ENCODE assay signal across 9 mouse cellular contexts in the genomic region with DNA sequence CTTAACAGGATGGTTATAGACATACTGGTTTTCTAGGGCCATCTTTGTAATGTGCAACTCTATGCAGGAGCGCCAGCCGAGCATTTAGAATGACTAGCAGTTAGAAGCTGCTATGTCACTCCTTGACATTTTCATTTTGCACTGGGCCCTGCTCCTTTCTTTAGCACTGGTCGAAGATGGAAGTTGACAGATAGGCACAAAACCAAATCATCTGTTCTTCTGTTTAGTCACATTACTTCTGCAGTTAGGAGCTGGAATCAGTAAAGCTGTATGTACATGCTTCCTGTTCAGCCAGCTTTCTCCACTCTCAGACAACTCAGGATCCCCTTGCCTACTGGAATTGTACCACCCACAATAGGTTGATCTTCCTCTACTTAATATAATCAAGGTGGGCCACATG. TPM values are rescaled to one million over a fixed set of nuclear protein-coding genes. Genes with fewer than 3 reads are reported as not detected.
DNase-seq lines count a peak whose midpoint lies in the region; ATAC-seq and TF ChIP-seq lines count a peak whose summit lies in the region.
"Had no signal": no experiment of that assay in that cellular context is flagged by ENCODE, and none has a peak within 500 bp of the region (broad histone marks: within the 10 kb centered on the region; RNA-seq: fewer than 3 reads in every experiment).

No protein-coding gene starts in this region.

- intact Hi-C loops in left cerebral cortex, postnatal 10 days (cut with DNase I) = no loop called here

- peak overlapping the region; percentile 48 for H3K4me2 ChIP-seq in intestine, embryonic 14.5 days (ENCODE audit: low read length)
- H3K4me2 ChIP-seq in intestine, embryonic 16.5 days (ENCODE audit: low read depth, low read length) = no peak overlapping the region
- H3K4me2 ChIP-seq in hindbrain, embryonic 16.5 days (ENCODE audit: low read length) = peak overlapping the region; percentile 66
- H3K4me2 ChIP-seq in midbrain, postnatal 0 days (ENCODE audit: low read depth, low read length, poor library complexity, severe bottlenecking) = peak overlapping the region; percentile 61

- H3K9ac ChIP-seq in intestine, embryonic 14.5 days (ENCODE audit: low read length) = no peak overlapping the region
- H3K9ac ChIP-seq in intestine, embryonic 16.5 days (ENCODE audit: low read depth, low read length) = no peak overlapping the region
- H3K9ac ChIP-seq in hindbrain, embryonic 16.5 days (ENCODE audit: low read depth, low read length) = no peak overlapping the region
- no peak overlapping the region for H3K9ac ChIP-seq in midbrain, postnatal 0 days (replicated peaks; ENCODE audit: low read length, poor library complexity, severe bottlenecking)

- peak overlapping the region; percentile 50 for H3K4me3 ChIP-seq in intestine, embryonic 14.5 days (ENCODE audit: low read depth, low read length)
- H3K4me3 ChIP-seq in intestine, embryonic 16.5 days (ENCODE audit: low read length) = no peak overlapping the region
- H3K4me3 ChIP-seq in cortical plate, adult 2 months (ENCODE audit: insufficient read depth, low read length) = peak overlapping the region; percentile 54; the same call in 1 of the 2 replicates
- no peak overlapping the region for H3K4me3 ChIP-seq in hindbrain, embryonic 16.5 days (ENCODE audit: low read length)
- H3K4me3 ChIP-seq in midbrain, postnatal 0 days (ENCODE audit: low read depth, low read length) = no peak overlapping the region
- H3K4me3 ChIP-seq in kidney, adult 2 months (ENCODE audit: insufficient read depth, low read depth, low read length) = no peak overlapping the region

- no peak for ATAC-seq in intestine, embryonic 14.5 days (replicated peaks; ENCODE audit: low FRiP score, low TSS enrichment, low read depth)
- no peak for ATAC-seq in intestine, embryonic 16.5 days
- ATAC-seq in hindbrain, embryonic 16.5 days = no peak
- no peak for ATAC-seq in midbrain, postnatal 0 days (ENCODE audit: low FRiP score)

- WGBS in intestine, embryonic 14.5 days = 95% methylated on average over 3 of the region's 3 CpGs
- WGBS in intestine, embryonic 16.5 days = 91% methylated on average over 3 of the region's 3 CpGs
- 84% methylated on average over 3 of the region's 3 CpGs for WGBS in hindbrain, embryonic 16.5 days
- 86% methylated on average over 3 of the region's 3 CpGs for WGBS in midbrain, postnatal 0 days
- 95% methylated on average over 3 of the region's 3 CpGs for WGBS in kidney, adult 2 months

- TF ChIP-seq CTCF in cortical plate, adult 2 months (IDR thresholded peaks at IDR 0.05; ENCODE audit: extremely low read depth, insufficient read depth, low read length) = no peak
- no peak for TF ChIP-seq CTCF in midbrain, postnatal 0 days (IDR thresholded peaks at IDR 0.05)
- TF ChIP-seq CTCF in kidney, adult 2 months (conservative IDR thresholded peaks at IDR 0.05; ENCODE audit: insufficient read depth, insufficient read length, low read depth, low read length) = no peak

- peaks cover 25% of the 10 kb centered on the region for H3K36me3 ChIP-seq in intestine, embryonic 14.5 days (ENCODE audit: control insufficient read depth, insufficient read depth, low read length)
- H3K36me3 ChIP-seq in intestine, embryonic 16.5 days (ENCODE audit: control insufficient read depth, insufficient read depth, low read length) = no peaks in the 10 kb centered on the region
- H3K36me3 ChIP-seq in hindbrain, embryonic 16.5 days (ENCODE audit: control insufficient read depth, insufficient read depth, low read length) = peaks cover 9% of the 10 kb centered on the region
- H3K36me3 ChIP-seq in midbrain, postnatal 0 days (ENCODE audit: insufficient read depth, low read length) = 0 out of 2 replicates have a peak, but pooled peaks cover 6% of the 10 kb centered on the region
- peaks cover 1% of the 10 kb centered on the region; the same call in 1 of the 2 replicates for H3K36me3 ChIP-seq in kidney, adult 2 months (ENCODE audit: control insufficient read depth, insufficient read depth, low read length)

- no peak overlapping the region for H3K27ac ChIP-seq in intestine, embryonic 14.5 days (ENCODE audit: low read depth)
- no peak overlapping the region for H3K27ac ChIP-seq in intestine, embryonic 16.5 days (ENCODE audit: low read length)
- H3K27ac ChIP-seq in cortical plate, adult 2 months (ENCODE audit: insufficient read depth, low read length) = no peak overlapping the region
- no peak overlapping the region for H3K27ac ChIP-seq in hindbrain, embryonic 16.5 days (ENCODE audit: low read depth, low read length)
- H3K27ac ChIP-seq in midbrain, postnatal 0 days (ENCODE audit: low read depth, low read length) = no peak overlapping the region
- no peak overlapping the region for H3K27ac ChIP-seq in kidney, adult 2 months (ENCODE audit: insufficient read depth, low read depth, low read length)

- peaks cover 8% of the 10 kb centered on the region for H3K4me1 ChIP-seq in intestine, embryonic 14.5 days (replicated peaks; ENCODE audit: control insufficient read depth, insufficient read depth, low read length)
- H3K4me1 ChIP-seq in intestine, embryonic 16.5 days (ENCODE audit: control insufficient read depth, insufficient read depth, low read length) = peaks cover 6% of the 10 kb centered on the region; the same call in 1 of the 2 replicates
- H3K4me1 ChIP-seq in cortical plate, adult 2 months (ENCODE audit: control insufficient read depth, insufficient read depth, low read length) = no peaks in the 10 kb centered on the region; the same call in 1 of the 2 replicates
- peaks cover 9% of the 10 kb centered on the region for H3K4me1 ChIP-seq in hindbrain, embryonic 16.5 days (ENCODE audit: control insufficient read depth, insufficient read depth, low read depth, low read length)
- H3K4me1 ChIP-seq in midbrain, postnatal 0 days (ENCODE audit: insufficient read depth, low read length) = peaks cover 6% of the 10 kb centered on the region; the same call in 1 of the 2 replicates
- H3K4me1 ChIP-seq in kidney, adult 2 months (ENCODE audit: control insufficient read depth, insufficient read depth, low read length) = peaks cover 3% of the 10 kb centered on the region; the same call in 1 of the 2 replicates

- no peaks in the 10 kb centered on the region for H3K27me3 ChIP-seq in intestine, embryonic 14.5 days (replicated peaks; ENCODE audit: control insufficient read depth, insufficient read depth, low read length)
- no peaks in the 10 kb centered on the region for H3K27me3 ChIP-seq in intestine, embryonic 16.5 days (replicated peaks; ENCODE audit: control insufficient read depth, insufficient read depth, low read length)
- H3K27me3 ChIP-seq in hindbrain, embryonic 16.5 days (replicated peaks; ENCODE audit: control insufficient read depth, insufficient read depth, low read length) = no peaks in the 10 kb centered on the region
- no peaks in the 10 kb centered on the region for H3K27me3 ChIP-seq in midbrain, postnatal 0 days (ENCODE audit: insufficient read depth, low read length)
- H3K27me3 ChIP-seq in kidney, adult 2 months (replicated peaks; ENCODE audit: control insufficient read depth, insufficient read depth, low read length) = no peaks in the 10 kb centered on the region

- TF ChIP-seq POLR2A in cortical plate, adult 2 months (IDR thresholded peaks at IDR 0.05; ENCODE audit: extremely low read depth, insufficient read depth, low read length) = no peak
- no peak for TF ChIP-seq POLR2A in kidney, adult 2 months (IDR thresholded peaks at IDR 0.05; ENCODE audit: low read depth, low read length)

- no peaks in the 10 kb centered on the region for H3K9me3 ChIP-seq in intestine, embryonic 14.5 days (ENCODE audit: control insufficient read depth, low read length)
- no peaks in the 10 kb centered on the region for H3K9me3 ChIP-seq in intestine, embryonic 16.5 days (ENCODE audit: control insufficient read depth, low read length)
- H3K9me3 ChIP-seq in hindbrain, embryonic 16.5 days (ENCODE audit: control insufficient read depth, low read length) = no peaks in the 10 kb centered on the region
- no peaks in the 10 kb centered on the region for H3K9me3 ChIP-seq in midbrain, postnatal 0 days (ENCODE audit: low read length)

- no peak for DNase-seq in intestine, embryonic 14.5 days (ENCODE audit: low spot score)
- DNase-seq in midbrain, postnatal 0 days (ENCODE audit: low spot score) = no peak
- DNase-seq in left cerebral cortex, postnatal 10 days (ENCODE audit: extremely low spot score in 1 of 2, low spot score in 2 of 2) = no peak
- no peak for DNase-seq in right cerebral cortex, postnatal 14 days
- no peak for DNase-seq in kidney, adult 2 months
- DNase-seq: kidney, postnatal 10 days had no signal

RNA-seq across cellular contexts. Expression of a gene that starts 1.6 kb away (rescaled TPM):
- polyA plus RNA-seq in intestine, embryonic 14.5 days (2014; fragmentation: Nextera tagmentation; extraction: Ambion mirVana) = 25.2 and 29.3 TPM in 2 replicates
- polyA plus RNA-seq in intestine, embryonic 16.5 days (2015; fragmentation: Nextera tagmentation; extraction: Ambion mirVana) = 16.7 and 16.9 TPM in 2 replicates
- 9.6 and 10.7 TPM in 2 replicates for polyA plus RNA-seq in cortical plate, adult 2 months (2012; rRNA removed)
- polyA plus RNA-seq in hindbrain, embryonic 16.5 days (2015; fragmentation: Nextera tagmentation; extraction: Ambion mirVana) = 22.6 and 22.9 TPM in 2 replicates
- total RNA-seq in midbrain, postnatal 0 days (2014; rRNA removed) = 28.8 and 33.4 TPM in 2 replicates
- 20.1 TPM in 2 replicates for polyA plus RNA-seq in midbrain, postnatal 0 days (2015; fragmentation: Nextera tagmentation; extraction: Ambion mirVana)
- total RNA-seq in left cerebral cortex, postnatal 10 days (2021) = 10 to 100 TPM; 28.1 to 28.3 TPM
- 3.3 and 3.8 TPM in 2 replicates for polyA plus RNA-seq in kidney, adult 2 months (2012; rRNA removed)

RNA-seq across cellular contexts. Expression of a gene that starts 18.2 kb away (rescaled TPM):
- 1.4 and 2.1 TPM in 2 replicates for polyA plus RNA-seq in intestine, embryonic 14.5 days (2014; fragmentation: Nextera tagmentation; extraction: Ambion mirVana)
- polyA plus RNA-seq in intestine, embryonic 16.5 days (2015; fragmentation: Nextera tagmentation; extraction: Ambion mirVana) = 2.2 and 2.4 TPM in 2 replicates
- polyA plus RNA-seq in cortical plate, adult 2 months (2012; rRNA removed) = 0.77 and 1.1 TPM in 2 replicates
- polyA plus RNA-seq in hindbrain, embryonic 16.5 days (2015; fragmentation: Nextera tagmentation; extraction: Ambion mirVana) = 1.5 and 1.7 TPM in 2 replicates
- 0.60 and 3.3 TPM in 2 replicates for total RNA-seq in midbrain, postnatal 0 days (2014; rRNA removed)
- 0.56 and 0.64 TPM in 2 replicates for polyA plus RNA-seq in midbrain, postnatal 0 days (2015; fragmentation: Nextera tagmentation; extraction: Ambion mirVana)
- 1 to 10 TPM; 1.1 to 1.5 TPM for total RNA-seq in left cerebral cortex, postnatal 10 days (2021)
- polyA plus RNA-seq in kidney, adult 2 months (2012; rRNA removed) = 0.13 and 0.14 TPM in 2 replicates

RNA-seq across cellular contexts. Expression of a gene that starts 48.3 kb away (rescaled TPM):
- polyA plus RNA-seq in intestine, embryonic 14.5 days (2014; fragmentation: Nextera tagmentation; extraction: Ambion mirVana) = 158 and 160 TPM in 2 replicates
- polyA plus RNA-seq in intestine, embryonic 16.5 days (2015; fragmentation: Nextera tagmentation; extraction: Ambion mirVana) = 119 and 126 TPM in 2 replicates
- polyA plus RNA-seq in cortical plate, adult 2 months (2012; rRNA removed) = 18.7 and 19.6 TPM in 2 replicates
- 47.5 and 50.4 TPM in 2 replicates for polyA plus RNA-seq in hindbrain, embryonic 16.5 days (2015; fragmentation: Nextera tagmentation; extraction: Ambion mirVana)
- 20.8 and 23.0 TPM in 2 replicates for total RNA-seq in midbrain, postnatal 0 days (2014; rRNA removed)
- polyA plus RNA-seq in midbrain, postnatal 0 days (2015; fragmentation: Nextera tagmentation; extraction: Ambion mirVana) = 22.3 and 27.6 TPM in 2 replicates
- total RNA-seq in left cerebral cortex, postnatal 10 days (2021) = 10 to 100 TPM; 14.6 to 17.8 TPM
- 2.9 and 5.0 TPM in 2 replicates for polyA plus RNA-seq in kidney, adult 2 months (2012; rRNA removed)

RNA-seq across cellular contexts. Expression of a gene that starts 48.4 kb away (rescaled TPM):
- polyA plus RNA-seq in intestine, embryonic 14.5 days (2014; fragmentation: Nextera tagmentation; extraction: Ambion mirVana) = 21.0 and 22.6 TPM in 2 replicates
- polyA plus RNA-seq in intestine, embryonic 16.5 days (2015; fragmentation: Nextera tagmentation; extraction: Ambion mirVana) = 27.0 and 29.4 TPM in 2 replicates
- polyA plus RNA-seq in cortical plate, adult 2 months (2012; rRNA removed) = 40.2 and 41.3 TPM in 2 replicates
- polyA plus RNA-seq in hindbrain, embryonic 16.5 days (2015; fragmentation: Nextera tagmentation; extraction: Ambion mirVana) = 61.0 and 62.6 TPM in 2 replicates
- 25.4 and 26.7 TPM in 2 replicates for total RNA-seq in midbrain, postnatal 0 days (2014; rRNA removed)
- polyA plus RNA-seq in midbrain, postnatal 0 days (2015; fragmentation: Nextera tagmentation; extraction: Ambion mirVana) = 69.8 and 70.2 TPM in 2 replicates
- 10 to 100 TPM; 30.3 to 35.7 TPM for total RNA-seq in left cerebral cortex, postnatal 10 days (2021)
- 21.9 and 23.0 TPM in 2 replicates for polyA plus RNA-seq in kidney, adult 2 months (2012; rRNA removed)

RNA-seq across cellular contexts. Expression of a gene that starts 48.6 kb away (rescaled TPM):
- 8.6 and 10.7 TPM in 2 replicates for polyA plus RNA-seq in intestine, embryonic 14.5 days (2014; fragmentation: Nextera tagmentation; extraction: Ambion mirVana)
- 5.6 and 6.2 TPM in 2 replicates for polyA plus RNA-seq in intestine, embryonic 16.5 days (2015; fragmentation: Nextera tagmentation; extraction: Ambion mirVana)
- 21.9 and 22.5 TPM in 2 replicates for polyA plus RNA-seq in cortical plate, adult 2 months (2012; rRNA removed)
- polyA plus RNA-seq in hindbrain, embryonic 16.5 days (2015; fragmentation: Nextera tagmentation; extraction: Ambion mirVana) = 10.9 and 11.1 TPM in 2 replicates
- 4.4 and 8.1 TPM in 2 replicates for total RNA-seq in midbrain, postnatal 0 days (2014; rRNA removed)
- polyA plus RNA-seq in midbrain, postnatal 0 days (2015; fragmentation: Nextera tagmentation; extraction: Ambion mirVana) = 2.5 and 2.7 TPM in 2 replicates
- 1 to 10 TPM; 5.9 to 6.1 TPM for total RNA-seq in left cerebral cortex, postnatal 10 days (2021)
- 1.0 and 2.0 TPM in 2 replicates for polyA plus RNA-seq in kidney, adult 2 months (2012; rRNA removed)

Comparison
In these comparisons a context has a peak if more than half of its experiments do, and no peak if none do; other contexts are left out.
1. H3K4me3 ChIP-seq: peak in intestine, embryonic 14.5 days (single experiment) and cortical plate, adult 2 months (single experiment); none in intestine, embryonic 16.5 days (single experiment), hindbrain, embryonic 16.5 days (single experiment), midbrain, postnatal 0 days (single experiment) and kidney, adult 2 months (single experiment).